Mouse (Mus musculus): Measurements from ENCODE around the gene Ccr1l1.
"Not testable (repeated sequence)": the region's sequence is repeated elsewhere in the genome, so short reads cannot be mapped to it uniquely, and the experiment has no call there.

The Ccr1l1 gene

DNA sequence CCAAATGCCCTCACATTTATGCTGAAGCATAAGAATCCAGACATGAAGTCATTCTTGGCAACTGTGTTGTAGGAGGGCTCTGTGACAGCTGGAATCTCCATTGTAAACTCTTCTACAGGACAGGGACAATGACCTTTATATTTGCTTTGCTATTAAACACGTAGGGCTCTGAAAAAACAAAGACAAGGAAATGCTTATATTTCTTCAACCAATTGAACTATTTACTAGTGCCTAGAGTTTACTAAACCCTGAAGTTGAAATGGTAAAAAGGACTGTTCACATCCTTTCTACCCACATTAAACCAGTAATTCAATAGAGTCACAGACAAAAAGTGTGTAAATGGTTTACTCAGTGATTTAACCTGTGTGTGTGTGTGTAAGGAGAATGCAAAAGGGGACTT is at the start of gene Ccr1l1:
TSS of gene Ccr1l1 (minus strand) at position 101 of the 400 bp plus-strand sequence.
- DNase-seq (ENCODE audit: low spot score): no peak

DNA sequence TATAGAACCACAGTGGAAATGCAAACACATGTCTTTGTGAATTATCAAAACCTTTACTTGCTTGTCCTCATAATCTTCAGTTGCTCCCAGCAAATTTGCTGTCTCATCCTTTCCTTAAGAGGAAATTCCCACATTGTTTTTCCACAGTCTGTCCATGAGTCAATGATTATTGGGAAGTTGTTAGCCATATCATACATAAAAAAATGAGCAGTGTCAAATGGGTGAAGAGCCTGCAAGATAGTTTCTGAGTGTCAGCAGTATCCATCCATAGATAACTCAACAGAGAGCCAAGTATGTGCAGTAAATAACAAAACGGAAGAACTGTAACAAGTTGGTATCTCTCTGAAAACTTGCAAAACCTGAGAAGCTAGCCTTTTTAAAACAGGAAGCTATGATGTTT is 43.5 kb upstream of the Ccr1l1 start, which contains the start of gene Ccr3:
TSS of gene Ccr3 (plus strand) at position 301 of the 400 bp plus-strand sequence.
- no peak for DNase-seq (ENCODE audit: low spot score)

DNA sequence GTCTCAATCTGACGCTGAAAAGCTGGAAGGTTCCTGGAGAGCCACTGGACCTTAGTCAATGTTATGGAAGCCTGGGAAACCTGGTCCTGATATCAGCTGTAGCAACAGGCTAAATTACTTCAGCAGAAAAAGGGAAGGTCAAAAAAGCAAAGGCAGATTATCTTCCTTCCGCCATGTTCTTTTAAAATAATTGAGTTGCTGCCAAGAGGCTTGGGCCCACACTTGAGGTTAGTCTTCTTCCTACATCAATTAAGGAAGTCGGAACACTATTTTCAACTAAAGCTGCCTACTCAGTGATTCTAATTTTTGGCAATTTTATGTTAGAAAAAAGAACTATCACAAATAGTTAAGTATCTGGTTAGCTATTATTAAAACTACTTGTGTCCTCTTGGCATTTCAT is 41.7 kb upstream of the Ccr1l1 start:
- DNase-seq (ENCODE audit: low spot score): no peak

DNA sequence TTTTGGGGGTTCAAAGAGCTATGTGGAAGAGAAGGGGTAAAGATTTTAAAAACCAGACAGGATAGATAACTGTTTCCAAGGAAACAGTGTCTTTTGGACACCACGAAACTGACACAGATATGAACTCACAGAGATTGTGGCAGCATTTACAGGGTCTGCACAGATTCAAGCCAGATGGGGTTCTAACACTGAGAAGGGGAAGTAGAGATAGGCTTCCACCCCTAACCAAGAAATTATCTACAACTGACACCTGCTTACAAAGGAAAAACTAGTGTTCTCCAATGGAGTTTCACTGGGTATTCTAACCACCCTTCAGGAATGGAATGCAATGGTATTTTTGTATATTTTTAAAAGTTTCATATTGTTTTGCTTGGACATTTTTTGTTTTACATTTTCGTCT is 37.8 kb upstream of the Ccr1l1 start:
- no peak for DNase-seq (ENCODE audit: low spot score)

DNA sequence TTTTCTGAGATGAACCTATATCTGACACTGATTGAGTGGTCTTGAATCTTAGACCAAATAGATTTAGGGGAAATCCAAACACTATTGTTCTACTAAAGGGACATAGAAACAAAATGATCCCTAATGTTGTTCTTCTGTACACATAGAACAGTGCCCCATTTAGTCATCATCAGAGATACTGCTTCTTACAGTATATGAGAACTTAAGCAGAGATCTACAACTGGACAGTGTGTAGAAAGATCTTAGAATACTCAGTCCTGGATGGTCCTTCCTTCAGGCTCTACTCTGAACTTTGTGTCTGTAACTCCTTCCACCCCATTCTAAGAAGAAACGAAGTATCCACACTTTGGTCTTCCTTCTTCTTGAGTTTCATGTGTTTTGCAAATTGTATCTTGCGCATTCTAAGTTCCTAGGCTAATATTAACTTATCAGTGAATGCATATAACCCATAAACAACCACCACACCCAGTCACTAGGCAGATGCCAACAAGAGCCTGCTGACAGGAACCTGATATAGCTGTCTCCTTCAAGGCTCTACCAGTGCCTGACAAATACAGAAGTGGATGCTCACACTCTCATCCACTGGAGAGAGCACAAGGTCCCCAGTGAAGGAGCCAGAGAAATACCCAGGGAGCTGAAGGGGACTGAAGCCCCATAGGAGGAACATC is 36.9 kb upstream of the Ccr1l1 start:
- no peak for DNase-seq (ENCODE audit: low spot score)

DNA sequence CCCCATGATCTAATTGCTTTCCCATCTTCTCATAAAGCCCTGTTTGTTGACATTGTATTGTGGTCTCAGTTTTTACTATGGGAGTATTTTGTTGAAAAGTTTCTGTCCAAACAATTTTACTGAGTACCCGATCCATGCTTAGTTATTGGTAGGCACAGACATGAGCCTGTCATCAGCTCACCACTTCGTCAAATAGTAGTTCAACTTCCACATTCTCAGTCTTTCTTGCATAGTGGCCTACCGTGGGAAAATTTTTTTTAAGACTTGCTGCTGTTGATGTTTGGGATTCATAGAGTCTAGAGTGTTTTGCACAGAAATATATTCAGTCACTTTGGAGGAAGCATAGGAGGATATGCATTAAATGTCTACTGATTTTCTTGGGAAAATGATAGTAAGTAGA is 35.1 kb upstream of the Ccr1l1 start:
- no peak for DNase-seq (ENCODE audit: low spot score)

DNA sequence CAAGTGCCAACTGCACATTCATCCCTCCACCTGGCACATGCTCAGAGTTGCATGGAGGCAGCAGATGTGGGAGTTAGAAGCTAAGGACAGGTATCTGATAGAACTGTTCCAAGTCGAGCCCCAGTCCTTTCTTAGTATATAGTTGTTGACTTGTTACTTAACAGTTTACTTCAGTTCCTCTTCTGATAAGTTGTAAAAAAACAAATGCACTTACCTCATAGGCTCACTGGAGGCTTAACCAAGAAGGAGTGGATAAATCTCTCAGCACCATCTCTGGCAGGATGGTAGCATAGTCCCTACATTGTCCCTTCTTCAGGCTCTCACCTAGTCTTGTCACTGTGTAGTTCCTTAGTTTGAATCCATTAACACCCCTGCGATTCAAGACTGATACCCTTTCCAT is 34.5 kb upstream of the Ccr1l1 start:
- DNase-seq (ENCODE audit: low spot score): no peak

DNA sequence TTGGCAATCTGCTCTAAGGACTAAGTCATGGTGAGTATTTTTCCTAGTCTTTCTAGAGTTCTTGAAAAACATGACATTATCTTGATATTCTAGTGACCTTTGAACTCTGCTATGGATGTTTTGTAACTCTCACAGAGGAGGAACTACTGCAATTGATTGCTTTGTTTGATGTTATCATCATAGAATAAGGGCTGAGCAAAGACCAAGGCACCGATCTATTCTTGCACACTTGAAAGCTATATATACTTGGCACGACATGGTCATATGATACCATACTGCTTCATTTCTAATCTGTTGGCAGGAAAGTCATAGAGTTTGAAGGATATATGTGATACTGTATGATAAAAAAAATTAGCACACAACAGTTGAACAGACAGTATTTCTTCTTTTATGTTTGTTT is 21.6 kb upstream of the Ccr1l1 start:
- DNase-seq (ENCODE audit: low spot score): no peak

DNA sequence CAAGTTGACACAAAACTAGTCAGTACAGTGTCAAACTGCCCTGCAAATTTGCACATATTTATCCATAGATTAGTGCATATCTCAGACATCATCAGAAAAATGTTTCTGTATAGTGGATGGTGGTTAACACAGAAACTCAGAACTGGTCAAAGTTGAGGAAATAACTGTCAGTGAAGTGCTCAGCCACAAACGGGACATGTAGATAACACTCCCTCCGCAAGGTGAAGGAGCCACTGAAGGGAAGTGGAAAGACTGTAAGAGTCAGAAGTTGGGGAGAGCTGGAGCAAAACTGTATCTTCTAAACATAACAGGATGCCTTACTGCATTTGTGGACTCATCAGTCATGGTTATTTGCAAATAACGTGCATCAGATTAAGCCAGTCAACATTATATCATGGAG is 19.5 kb upstream of the Ccr1l1 start:
- DNase-seq (ENCODE audit: low spot score): no peak

DNA sequence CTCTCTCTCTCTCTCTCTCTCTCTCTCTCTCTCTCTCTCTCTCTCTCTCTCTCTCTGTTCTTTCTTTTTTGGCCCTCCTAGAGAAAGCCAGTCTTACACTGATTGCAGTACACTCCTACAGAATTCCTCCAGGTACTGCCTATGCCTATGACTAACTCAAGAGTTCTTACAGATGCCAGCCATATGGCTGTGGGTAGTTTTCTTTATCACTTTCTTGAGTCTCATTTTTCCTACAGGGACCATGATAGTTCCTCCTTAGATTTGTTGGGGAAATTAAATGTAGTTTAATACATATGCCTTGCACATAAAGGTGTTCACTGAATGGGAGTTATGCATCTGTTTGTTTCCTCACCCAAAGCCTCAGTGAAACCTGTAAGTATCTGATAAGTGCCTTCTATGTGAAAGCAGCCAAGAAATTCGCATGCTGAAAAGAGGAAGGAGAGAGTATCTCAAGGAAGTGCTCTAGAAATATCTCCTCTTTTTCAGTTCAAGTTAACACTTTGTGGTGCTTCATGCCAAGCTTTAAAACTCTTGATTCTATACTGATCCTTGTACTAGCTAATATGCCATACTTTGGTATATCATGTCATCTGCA is 13.2 kb upstream of the Ccr1l1 start:
- DNase-seq (ENCODE audit: low spot score): no peak

DNA sequence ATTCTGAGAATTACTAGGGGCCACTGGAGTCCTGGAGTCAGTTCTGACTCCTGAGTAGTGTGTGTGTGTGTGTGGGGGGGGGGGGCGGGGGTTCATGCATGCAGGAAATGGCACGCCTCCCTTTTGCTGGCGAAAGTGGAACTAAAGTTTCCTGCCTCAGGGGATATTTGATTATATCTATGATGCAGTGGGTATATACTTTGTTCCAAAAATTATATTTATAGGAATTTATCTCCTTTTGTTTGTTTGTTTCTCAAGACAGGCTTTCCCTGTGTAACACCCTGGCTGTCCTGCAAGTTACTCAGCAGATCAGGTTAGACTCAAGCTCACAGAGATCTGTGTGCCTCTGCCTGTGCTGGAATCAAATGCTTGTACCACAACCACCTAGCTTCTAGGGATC is 11.5 kb upstream of the Ccr1l1 start:
- DNase-seq (ENCODE audit: low spot score): peak; percentile 37

DNA sequence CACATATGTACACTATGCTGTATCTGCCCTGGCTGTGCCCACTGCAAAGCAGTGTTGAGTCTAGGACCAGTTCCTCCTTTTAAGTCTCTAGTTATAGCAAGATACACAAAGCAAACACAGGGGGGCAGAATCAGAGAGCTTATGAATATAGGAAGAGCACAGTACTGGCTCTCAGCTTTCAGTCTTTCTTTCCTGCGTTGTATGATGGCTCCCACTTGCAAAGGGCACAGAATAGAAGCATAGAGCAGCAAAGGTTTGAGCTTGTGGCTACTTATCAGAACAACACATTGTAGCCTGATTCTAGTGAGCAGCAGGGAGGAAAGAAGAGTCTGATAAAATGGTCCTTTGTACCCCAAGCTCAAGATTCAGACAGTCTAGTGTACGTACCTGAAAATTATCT is 8.0 kb upstream of the Ccr1l1 start:
- DNase-seq (ENCODE audit: low spot score): peak; percentile 56

DNA sequence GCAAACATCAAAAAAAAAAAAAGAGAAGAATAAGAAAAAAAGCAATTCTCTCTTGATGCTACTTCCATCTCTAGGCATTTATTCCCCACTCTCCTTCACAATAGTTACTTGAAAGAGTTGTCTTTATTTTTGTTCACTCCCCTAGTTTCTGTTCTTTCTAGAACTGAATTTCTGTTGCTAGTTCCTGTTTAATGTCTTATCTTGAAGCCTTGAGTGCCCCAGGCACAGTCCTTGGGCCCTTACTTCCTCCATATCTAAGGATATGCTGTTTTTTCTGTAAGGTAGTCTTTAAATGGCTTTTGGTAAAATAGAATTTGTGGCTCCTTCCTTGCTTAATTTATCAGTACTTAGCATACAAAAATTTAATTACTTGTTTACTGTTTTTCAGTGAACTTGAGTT is 6.7 kb upstream of the Ccr1l1 start:
- DNase-seq (ENCODE audit: low spot score): no peak

DNA sequence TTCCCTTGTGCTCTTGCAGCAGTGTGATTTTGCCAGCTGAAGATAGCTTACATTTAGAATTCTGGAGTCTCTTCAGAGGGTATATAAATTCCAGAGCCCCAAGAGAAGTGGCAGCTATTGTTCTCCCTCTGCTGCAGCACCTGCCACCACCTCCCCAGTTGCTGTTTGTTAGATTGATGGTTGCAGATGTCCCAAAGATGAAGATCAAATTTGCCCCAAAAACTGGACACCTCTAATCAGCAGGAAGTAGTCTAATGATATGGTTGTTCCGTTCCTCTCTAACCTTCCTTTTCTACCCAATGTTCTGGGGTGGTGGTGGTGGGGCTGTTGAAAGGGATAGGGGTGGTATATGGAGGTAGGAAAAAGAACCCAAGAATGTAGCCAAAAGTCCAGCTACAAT is 4.5 kb upstream of the Ccr1l1 start:
- DNase-seq (ENCODE audit: low spot score): no peak

DNA sequence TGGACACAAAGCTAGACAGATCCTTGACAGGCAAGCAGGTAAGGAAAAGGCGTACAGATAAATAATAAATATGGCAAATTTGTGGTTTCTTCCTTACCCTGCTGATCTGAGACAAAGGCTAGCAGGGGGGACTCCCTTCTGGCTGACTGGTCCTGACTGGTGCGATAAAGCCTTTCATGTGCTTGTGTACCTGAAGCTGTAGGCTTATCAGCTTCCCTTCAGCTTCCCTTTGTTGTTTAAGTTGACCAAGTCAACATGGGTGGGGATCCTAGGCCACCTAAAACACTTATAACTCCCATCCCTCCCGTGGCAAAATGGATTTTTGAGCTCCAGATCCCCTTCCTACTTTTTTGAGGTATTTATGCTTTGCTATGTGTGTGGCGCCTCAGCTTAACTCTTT is 3.7 kb upstream of the Ccr1l1 start:
- no peak for DNase-seq (ENCODE audit: low spot score)

DNA sequence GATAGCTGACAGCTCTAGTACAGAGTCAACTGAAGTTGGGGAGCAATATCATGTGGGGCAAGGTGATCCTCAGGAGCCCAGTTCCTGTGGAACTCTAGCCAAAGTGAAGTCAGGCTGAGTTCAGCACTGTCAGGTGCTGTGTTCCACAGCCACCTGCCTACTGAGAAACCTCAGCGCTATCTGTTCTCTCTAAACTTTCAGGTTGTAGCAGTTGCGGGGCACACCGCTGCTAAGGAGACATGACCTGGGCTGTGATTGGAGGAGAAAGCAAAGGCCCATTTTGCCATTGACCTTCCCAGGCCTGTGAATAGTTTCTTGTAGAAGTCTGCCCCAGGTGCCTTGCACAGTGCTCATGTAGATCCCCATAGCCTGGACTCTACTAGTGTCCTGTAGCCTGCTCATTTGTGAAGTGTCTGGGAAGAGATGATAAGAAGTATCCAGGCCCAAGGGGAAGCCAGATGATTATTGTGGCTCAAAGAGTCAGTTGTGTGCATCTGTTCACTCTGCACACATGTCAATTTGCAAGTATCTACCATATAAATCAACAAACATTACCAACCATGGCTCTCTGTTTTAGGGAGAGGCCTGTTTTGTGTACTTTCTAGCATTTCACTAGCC is 2.8 kb upstream of the Ccr1l1 start:
- not testable (repeated sequence) for DNase-seq (ENCODE audit: low spot score)

DNA sequence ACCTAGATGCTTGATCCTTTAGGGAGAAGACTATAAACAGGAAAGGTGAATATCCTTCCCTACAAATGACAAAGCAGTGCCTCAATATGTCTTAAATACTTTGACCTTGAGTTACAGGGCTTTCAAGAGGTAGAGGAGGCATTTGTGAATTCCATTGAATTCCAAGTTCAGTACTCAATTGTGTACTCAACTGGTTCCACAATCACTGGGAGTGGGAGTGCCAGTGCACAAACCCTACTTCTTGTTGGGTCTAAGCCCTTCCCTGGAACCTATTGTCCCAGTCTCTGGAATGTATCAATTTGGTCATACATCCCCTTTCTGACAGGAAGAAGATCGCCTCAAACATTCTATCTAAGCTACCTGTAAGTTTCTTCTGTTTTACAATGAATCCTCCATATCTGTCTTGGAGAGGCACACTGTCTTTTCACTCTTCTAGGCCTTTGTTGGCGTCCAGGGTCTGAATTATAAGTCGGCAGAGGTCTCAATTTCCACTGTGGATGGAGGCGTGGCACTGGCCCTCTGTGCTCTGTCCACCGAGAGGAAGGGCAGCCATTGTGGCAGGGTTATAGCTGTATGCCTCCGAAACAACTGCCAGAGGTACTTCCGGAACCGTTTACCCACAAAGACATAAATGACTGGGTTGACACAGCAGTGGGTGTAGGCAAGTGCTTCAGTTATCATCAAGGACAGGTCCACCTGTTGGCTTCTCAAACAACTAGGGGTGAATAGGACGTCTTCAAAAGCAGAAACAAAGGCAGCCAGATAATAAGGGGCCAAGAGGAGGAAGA is 1.1 kb downstream of the Ccr1l1 start:
- no peak for DNase-seq (ENCODE audit: low spot score)

DNA sequence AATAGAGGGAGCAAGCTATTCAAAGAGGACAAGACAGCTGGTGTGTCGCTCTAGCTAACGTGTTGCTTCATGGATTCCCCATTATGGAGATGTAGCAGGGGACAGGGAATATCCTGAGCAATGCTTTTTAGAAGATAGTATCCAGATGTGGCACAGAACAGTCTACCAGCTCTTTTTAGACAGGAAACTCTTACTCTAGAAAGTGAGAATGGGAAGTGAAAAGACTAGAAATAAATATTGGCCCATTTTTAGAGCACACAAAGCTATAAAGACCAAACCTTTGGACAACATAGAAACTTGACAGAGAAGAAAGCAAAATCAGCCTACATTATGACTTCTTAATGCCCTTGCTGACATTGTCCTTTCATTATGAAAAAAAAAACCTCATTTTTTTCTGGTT is 2.6 kb downstream of the Ccr1l1 start:
- DNase-seq (ENCODE audit: low spot score): no peak

DNA sequence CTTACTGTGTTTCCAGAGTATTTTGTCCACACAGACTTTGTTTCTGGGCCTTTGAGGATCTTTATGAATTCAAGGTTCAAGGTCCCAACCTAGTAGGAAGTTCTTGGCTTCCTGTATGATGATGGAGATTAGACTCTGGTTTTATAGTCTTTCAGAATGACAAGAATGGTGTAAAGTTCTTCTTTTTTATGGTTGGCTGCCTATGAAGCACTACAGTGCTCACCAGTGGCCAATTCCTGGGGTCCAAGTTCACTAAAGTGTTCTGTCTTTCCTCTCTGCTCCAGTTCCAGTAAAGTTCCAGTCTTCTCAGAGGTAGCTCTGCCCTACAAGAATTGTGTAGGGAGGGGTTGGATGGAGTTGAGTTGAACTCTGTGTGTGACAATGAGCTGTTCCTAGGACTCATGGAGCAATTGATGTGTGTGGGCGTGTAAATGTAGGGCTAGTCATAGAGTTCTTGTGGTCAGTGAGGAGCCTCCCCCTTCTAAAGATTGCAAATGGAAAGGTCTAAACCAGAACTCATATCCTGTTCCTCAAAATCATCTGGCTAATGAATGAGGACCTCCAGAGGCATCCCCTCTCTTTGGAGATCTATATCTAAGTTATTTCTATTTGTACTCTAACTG is 9.8 kb downstream of the Ccr1l1 start, which contains the start of gene Ccr1:
TSS of gene Ccr1 (minus strand) at position 403 of the 623 bp plus-strand sequence.
- DNase-seq (ENCODE audit: low spot score): no peak

DNA sequence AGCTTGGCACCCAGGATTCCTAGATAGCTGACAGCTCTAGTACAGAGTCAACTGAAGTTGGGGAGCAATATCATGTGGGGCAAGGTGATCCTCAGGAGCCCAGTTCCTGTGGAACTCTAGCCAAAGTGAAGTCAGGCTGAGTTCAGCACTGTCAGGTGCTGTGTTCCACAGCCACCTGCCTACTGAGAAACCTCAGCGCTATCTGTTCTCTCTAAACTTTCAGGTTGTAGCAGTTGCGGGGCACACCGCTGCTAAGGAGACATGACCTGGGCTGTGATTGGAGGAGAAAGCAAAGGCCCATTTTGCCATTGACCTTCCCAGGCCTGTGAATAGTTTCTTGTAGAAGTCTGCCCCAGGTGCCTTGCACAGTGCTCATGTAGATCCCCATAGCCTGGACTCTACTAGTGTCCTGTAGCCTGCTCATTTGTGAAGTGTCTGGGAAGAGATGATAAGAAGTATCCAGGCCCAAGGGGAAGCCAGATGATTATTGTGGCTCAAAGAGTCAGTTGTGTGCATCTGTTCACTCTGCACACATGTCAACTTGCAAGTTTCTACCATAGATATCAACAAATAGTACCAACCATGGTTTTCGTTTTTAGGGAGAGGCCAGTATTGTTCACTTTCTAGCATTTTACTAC is 11.2 kb downstream of the Ccr1l1 start:
- not testable (repeated sequence) for DNase-seq (ENCODE audit: low spot score)

DNA sequence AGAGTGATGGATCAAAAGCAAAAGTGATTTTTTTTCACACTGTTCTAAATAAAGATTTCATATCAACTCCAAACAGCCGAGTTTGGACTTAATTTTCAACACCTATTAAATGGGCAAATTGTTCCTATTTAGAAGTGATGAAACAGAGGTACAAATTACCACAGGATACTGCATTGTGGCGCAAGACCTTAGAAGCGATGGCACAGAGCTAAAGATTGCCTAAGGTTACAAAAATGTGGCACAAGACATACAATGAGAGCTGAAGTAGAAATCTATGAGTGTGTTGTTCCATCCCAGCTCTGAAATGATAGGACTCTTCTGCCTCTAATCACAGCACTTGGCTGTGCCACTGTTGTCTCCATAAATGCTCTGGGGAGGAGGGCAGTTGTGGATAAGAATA is 13.4 kb downstream of the Ccr1l1 start:
- no peak for DNase-seq (ENCODE audit: low spot score)

DNA sequence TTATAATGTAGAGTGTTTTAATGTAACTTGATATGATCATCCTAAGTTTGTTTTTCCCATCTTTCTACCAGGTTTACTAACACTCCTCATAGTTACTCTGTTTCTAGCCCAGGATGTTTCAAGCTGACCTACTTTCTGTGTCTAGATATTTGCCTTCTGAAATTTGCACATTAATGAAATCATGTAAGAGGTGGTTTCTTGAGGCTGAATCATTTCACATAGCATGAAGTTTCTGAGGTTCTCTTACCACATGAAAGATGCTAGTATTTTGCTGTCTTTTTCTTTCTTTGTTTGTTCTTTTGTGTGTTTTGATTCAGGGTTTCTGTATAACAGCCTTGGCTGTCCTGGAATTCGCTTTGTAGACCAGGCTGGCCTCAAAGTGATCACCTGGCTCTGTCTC is 18.0 kb downstream of the Ccr1l1 start:
- DNase-seq (ENCODE audit: low spot score): no peak
